Mouse (Mus musculus): ENCODE data around the gene Speer4f1. TPM values are rescaled to one million over a fixed set of nuclear protein-coding genes. Genes with fewer than 3 reads are reported as not detected.

Speer4f1 gene
- polyA plus RNA-seq (2021; fragmentation: Nextera tagmentation), result not detected in 2 replicates
- long read RNA-seq, experiment 1, result 0 reads
- long read RNA-seq, experiment 2, result 0 reads

GRCm38 (mm10) chr5:17475798-17476197, at the start of gene Speer4f1:
Speer4f1 (plus strand) TSS chr5:17476098.

Other genes starting within 250 kb of the Speer4f1 start
- gene Speer4f2, start 102.9 kb upstream of the Speer4f1 start, polyA plus RNA-seq (2021; fragmentation: Nextera tagmentation), result not detected in 2 replicates
- gene Sema3c, start 98.2 kb downstream of the Speer4f1 start, polyA plus RNA-seq (2021; fragmentation: Nextera tagmentation), result 12.2 and 15.6 TPM in 2 replicates